Mouse (Mus musculus) T-cell, adult 2 months (primary cell): ENCODE data around the gene Tomm40.

ENCODE experiments used
- DNase-seq: peaks from one replicate; pipeline ENCODE4 v3.0.0; 2022; ENCODE audit warnings: low spot score

The Tomm40 gene

DNA sequence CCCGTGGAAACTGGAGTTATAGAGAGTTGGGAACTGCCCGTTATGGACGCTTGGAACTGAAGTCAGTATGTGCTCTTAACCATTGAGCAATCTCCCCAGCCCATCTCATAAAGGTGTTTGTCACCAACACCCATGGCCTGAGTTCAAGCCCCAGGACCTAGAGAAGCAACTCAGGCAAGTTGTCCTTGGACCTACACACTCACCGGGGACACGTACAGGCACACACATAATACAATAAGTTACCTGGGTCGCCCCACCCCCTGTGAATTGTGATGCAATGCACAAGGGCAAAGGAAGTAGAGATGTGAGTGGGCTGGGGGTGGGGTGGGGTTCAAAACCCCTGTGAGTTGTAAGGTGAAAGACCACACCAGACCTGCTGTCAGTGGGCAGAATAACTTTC lies 28.7 kb downstream of the Tomm40 start:
- DNase-seq = no peak

GRCm38 (mm10) chr7:19685374-19685773 lies 29.9 kb downstream of the Tomm40 start:
- no peak for DNase-seq

GRCm38 (mm10) chr7:19683771-19684201 lies 31.5 kb downstream of the Tomm40 start:
- no peak for DNase-seq

DNA sequence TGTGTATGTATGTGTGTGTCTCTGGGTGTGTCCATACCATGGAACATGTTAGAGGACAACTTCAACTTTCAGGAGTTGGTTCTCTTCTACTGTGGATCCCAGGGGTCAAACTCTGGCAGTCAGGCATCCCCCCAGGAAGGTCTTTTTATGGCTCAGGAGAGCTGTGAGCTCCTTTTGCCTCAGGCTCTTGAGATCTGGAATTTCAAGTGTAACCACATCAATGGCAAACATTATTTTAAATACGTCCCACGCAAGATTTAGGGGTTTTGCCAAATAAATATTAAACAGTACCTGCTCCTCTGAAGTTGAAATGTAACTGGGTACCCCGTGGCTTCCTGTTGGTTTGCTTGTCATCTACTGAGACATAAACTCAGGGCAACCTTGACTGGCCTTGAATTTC lies 32.3 kb downstream of the Tomm40 start:
- DNase-seq = no peak

DNA sequence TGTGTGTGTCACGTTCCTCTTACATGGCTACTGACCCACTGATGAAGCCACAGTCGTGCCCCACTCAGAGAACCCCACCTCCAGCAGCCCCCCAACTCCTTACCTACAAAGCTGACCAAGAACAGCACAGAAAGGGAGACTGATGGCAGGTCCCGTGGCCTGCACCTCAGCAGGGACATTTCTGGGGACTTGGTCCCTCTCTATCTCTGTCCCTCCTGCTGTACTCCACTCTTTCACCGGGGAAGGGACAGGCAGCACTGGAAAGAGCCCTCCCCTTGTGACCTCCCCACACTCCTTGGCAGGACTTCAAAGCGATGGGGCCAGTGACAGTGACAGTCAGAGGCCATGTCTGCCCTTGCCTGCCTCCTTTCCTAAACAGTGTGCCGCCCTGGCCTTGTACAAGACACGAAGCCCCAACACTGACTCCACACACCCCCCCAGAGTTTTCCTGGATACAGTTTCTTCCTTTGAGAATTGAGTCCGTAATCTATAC lies 34.0 kb downstream of the Tomm40 start, which contains the start of the genes Gm44805 and Apoc4:
TSS of gene Gm44805 (minus strand) at position 222 of the 493 bp plus-strand sequence.
TSS of gene Apoc4 (minus strand) at position 278 of the 493 bp plus-strand sequence.
- DNase-seq = no peak

DNA sequence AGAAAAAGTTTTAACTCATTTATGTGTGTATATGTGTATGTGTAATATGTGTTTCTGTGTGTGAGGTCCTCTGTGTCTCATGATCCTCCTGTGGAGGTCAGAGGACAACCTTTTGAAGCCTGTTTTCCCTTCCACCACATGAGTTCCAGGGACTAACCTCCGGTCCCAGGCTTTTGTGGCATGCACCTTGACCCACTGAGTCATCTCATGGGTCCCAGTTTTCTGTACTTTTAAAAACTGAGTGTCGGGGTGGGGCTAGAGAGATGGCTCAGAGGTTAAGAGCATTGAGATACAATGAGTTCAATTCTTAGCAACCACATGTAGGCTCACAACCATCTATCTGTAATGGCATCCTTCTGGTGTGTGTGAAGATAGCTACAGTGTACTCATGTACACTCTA lies 34.5 kb downstream of the Tomm40 start:
- DNase-seq = no peak

GRCm38 (mm10) chr7:19678901-19679300 lies 36.3 kb downstream of the Tomm40 start:
- DNase-seq = no peak

GRCm38 (mm10) chr7:19677872-19678271 lies 37.4 kb downstream of the Tomm40 start, which contains the start of gene Apoc2:
Gene Apoc2 (minus strand): TSS chr7:19677941.
- no peak for DNase-seq

GRCm38 (mm10) chr7:19676662-19677061 lies 38.6 kb downstream of the Tomm40 start:
- DNase-seq = no peak

DNA sequence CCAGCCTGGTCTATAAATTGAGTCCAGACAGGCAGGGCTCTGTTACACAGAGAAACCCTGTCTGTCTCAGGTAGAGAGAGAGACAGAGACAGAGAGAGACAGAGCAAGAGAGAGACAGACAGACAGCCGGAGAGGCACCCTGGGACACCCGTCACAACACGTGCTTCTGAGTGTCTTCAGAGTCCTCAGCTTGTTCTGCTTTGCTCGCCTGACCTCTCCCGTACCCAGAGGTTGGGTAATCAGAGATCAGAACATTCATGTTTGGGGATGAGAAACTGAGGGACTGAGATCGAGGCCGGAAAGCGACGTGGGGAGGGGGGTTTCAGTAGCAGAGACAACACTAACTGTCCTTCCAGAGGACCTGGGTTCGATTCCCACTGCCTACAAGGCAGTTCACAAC lies 39.4 kb downstream of the Tomm40 start:
- DNase-seq = no peak

GRCm38 (mm10) chr7:19673083-19673699 lies 42.0 kb downstream of the Tomm40 start:
- no peak for DNase-seq

- no peak for DNase-seq
Measured at GRCm38 (mm10) chr7:19671511-19671910, 43.7 kb downstream of the Tomm40 start.

DNA sequence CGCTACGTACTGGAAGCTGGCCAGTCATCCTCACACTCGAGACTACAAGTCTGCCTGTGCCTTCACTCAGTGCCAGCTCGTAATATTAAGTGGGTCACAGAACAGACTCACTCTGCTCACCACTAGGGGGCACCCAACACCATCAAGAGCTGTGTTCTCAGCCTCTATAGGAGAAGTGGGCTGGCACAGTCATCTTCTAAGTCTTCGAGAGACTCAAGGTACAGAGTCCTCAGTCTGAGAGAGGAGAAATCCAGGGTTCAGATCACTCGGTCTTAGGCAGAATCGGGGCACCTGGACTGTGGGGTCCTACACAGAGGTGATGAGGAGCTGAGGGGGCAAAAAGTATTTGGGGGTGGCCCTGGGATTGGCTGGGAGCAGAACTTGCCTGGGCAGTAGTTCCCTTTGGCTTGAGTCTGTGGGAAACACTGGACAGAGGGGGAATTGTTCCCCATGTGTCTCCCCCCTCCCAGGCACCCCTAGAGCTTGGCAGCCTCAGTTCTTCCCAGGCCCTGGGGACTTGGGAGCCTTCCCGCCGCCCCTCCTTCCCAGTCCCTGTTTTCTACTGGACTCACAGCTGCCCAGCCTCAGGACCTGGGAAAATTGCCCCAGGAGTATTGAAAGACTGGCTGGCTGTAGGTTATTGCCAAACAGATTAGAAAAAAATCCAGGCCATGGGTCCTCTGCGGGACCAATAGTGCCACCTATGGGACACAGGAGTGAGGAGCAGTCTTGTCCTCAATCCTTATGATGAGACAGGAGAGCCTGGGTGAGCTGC lies 46.1 kb downstream of the Tomm40 start:
- peak; percentile 87 for DNase-seq

DNA sequence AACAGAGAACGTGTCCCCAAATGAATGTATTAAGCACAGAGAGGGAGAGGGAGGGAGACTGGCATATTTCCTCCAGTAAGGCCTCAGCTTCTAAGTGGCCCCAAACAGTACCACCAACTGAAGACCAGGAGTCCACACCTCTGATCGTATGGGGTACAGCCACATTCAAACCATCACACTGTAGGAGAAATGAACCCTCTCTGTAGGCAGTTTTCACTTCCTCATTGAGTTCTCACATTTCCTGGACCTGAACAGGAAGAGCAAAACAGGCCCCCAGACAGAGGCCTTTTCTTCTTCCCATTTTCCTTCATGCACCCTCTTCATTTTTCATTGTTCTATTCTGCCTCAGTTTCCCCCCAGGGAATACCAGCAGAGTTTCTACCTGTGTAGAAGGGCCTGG lies 47.8 kb downstream of the Tomm40 start:
- no peak for DNase-seq

- DNase-seq = no peak
Measured at GRCm38 (mm10) chr7:19666750-19667149, 48.5 kb downstream of the Tomm40 start.

- DNase-seq = peak; percentile 97
Measured at GRCm38 (mm10) chr7:19664955-19665841, 50.0 kb downstream of the Tomm40 start, which contains the start of gene Clptm1. Gene Clptm1 (minus strand): TSS chr7:19665033.

- DNase-seq = no peak
Measured at GRCm38 (mm10) chr7:19664455-19664954, 50.7 kb downstream of the Tomm40 start.

DNA sequence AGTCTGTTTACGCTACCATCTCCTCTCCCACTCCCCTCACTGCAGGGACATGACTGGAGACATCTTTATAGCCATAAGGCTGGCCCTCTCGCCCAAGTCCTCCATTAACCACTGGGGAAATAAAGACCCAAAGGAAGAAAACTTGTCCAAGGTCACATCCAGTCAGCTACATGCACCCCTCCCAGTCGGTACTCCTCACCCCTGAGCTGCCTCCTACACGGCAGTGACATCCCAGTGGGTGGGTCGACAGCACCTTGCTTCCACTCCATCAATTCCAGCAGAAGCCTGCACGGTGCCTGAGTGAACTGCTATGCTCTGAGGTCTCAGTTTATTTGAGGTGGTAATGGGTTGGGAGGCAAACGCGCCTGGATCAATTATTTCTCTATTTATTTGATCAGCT lies 51.3 kb downstream of the Tomm40 start:
- DNase-seq = no peak

DNA sequence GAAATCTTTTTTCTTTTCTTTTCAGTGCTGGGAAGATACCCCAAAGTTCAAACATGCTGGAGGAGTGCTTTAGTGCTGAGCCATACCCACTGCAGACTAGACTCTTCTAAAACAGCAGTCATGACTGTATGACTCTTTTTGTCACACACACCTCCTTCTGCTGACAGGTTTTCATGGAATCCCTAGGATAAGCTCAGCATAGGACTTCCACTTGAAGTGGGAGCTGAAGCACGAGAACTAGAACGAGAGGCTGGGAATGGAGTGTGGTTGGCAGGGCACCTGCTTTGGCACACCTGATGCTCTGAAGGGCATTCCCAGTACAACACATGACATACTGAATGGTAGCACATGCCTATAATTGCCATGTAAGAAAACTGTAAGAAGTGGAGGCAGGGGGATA lies 62.6 kb downstream of the Tomm40 start:
- no peak for DNase-seq
